Mouse (Mus musculus): ENCODE measurements at regions not wholly inside any gene's neighbourhood (a gene's known extent, or its start where the extent isn't known, plus 50 kb on each side); places are given as distances from the start of the nearest gene placed in this dataset.

GRCm38 (mm10) chr16:79256525-79256924, 165.6 kb upstream of the Tmprss15 start:
- Histone ChIP-seq H3K9me3 (ENCODE audit: control insufficient read depth, low read length) (no peaks in the 10 kb centered on the region), H3K27ac (ENCODE audit: low read depth, low read length) (no peak overlapping the region), H3K4me3 (ENCODE audit: low read length) (no peak overlapping the region), H3K4me2 (replicated peaks; ENCODE audit: low read depth, low read length) (no peak overlapping the region), H3K9ac (ENCODE audit: low read depth, low read length) (no peak overlapping the region), H3K27me3 (ENCODE audit: control insufficient read depth, insufficient read depth, low read length) (no peaks in the 10 kb centered on the region), H3K4me1 (ENCODE audit: control insufficient read depth, insufficient read depth, low read length) (no peaks in the 10 kb centered on the region), H3K36me3 (ENCODE audit: control insufficient read depth, insufficient read depth, low read length) (no peaks in the 10 kb centered on the region)
- ATAC-seq (ENCODE audit: low FRiP score, low TSS enrichment): no peak
- 97% methylated on average over 1 of the region's 1 CpGs for WGBS

DNA sequence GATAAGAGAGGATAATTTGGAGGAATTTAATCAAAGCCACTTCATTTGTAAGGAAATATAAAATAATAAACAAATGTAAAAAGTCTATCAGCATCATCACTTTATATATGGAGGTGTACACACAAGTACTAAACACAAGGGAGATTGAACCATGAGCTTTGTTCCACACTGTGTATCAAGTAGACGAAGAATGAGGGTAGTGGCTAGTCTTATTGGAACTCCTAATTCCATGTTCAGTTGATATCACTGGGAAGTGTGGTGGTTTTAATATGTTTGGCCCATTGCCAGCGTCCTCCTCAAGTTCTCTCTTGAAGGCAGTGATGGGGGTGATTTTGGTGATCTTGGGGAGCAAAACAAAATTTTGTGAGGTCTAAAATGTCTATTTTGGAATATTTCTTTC, 165.2 kb upstream of the Tmprss15 start:
- WGBS: 72% methylated on average over 2 of the region's 2 CpGs
- H3K4me2 ChIP-seq (replicated peaks; ENCODE audit: low read depth, low read length): no peak overlapping the region
- no peak overlapping the region for H3K9ac ChIP-seq (ENCODE audit: low read depth, low read length)
- no peaks in the 10 kb centered on the region for H3K27me3 ChIP-seq (ENCODE audit: control insufficient read depth, insufficient read depth, low read length)
- no peak for ATAC-seq (ENCODE audit: low FRiP score, low TSS enrichment)
- H3K27ac ChIP-seq (ENCODE audit: low read depth, low read length): no peak overlapping the region
- no peaks in the 10 kb centered on the region for H3K4me1 ChIP-seq (ENCODE audit: control insufficient read depth, insufficient read depth, low read length)
- no peaks in the 10 kb centered on the region for H3K9me3 ChIP-seq (ENCODE audit: control insufficient read depth, low read length)
- no peak overlapping the region for H3K4me3 ChIP-seq (ENCODE audit: low read length)
- H3K36me3 ChIP-seq (ENCODE audit: control insufficient read depth, insufficient read depth, low read length): no peaks in the 10 kb centered on the region

- Histone ChIP-seq H3K9me3 (ENCODE audit: control insufficient read depth, low read length) (no peaks in the 10 kb centered on the region), H3K27me3 (ENCODE audit: control insufficient read depth, insufficient read depth, low read length) (no peaks in the 10 kb centered on the region), H3K4me1 (ENCODE audit: control insufficient read depth, insufficient read depth, low read length) (no peaks in the 10 kb centered on the region), H3K4me3 (ENCODE audit: low read length) (no peak overlapping the region), H3K36me3 (ENCODE audit: control insufficient read depth, insufficient read depth, low read length) (no peaks in the 10 kb centered on the region), H3K9ac (ENCODE audit: low read depth, low read length) (no peak overlapping the region), H3K4me2 (replicated peaks; ENCODE audit: low read depth, low read length) (no peak overlapping the region), H3K27ac (ENCODE audit: low read depth, low read length) (no peak overlapping the region)
- no peak for ATAC-seq (ENCODE audit: low FRiP score, low TSS enrichment)
- WGBS: 70% methylated on average over 3 of the region's 3 CpGs
Measured at GRCm38 (mm10) chr16:79240857-79241491, 150.1 kb upstream of the Tmprss15 start.

DNA sequence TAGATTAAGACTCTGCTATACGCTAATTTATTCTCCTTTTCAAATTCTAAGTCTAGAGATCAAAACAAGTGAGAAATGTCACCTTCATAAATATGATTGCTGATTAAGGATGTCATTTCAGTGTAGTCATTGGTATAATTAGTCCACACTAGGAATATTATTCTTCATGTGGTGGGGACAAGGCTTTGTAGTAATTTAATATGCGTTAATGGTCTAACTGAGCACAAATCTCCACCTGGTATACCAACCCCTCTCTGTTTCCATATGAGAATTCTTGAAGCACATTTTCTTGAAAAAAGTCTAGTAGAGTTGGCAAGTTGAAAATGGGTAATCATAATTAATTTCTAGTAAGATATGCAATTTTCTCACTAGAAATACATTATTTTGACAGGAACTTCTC, 149.3 kb upstream of the Tmprss15 start:
- no peak for ATAC-seq (ENCODE audit: low FRiP score, low TSS enrichment)
- WGBS: 84% methylated on average over 2 of the region's 2 CpGs
- no peaks in the 10 kb centered on the region for H3K36me3 ChIP-seq (ENCODE audit: control insufficient read depth, insufficient read depth, low read length)
- no peak overlapping the region for H3K9ac ChIP-seq (ENCODE audit: low read depth, low read length)
- H3K27me3 ChIP-seq (ENCODE audit: control insufficient read depth, insufficient read depth, low read length): no peaks in the 10 kb centered on the region
- no peak overlapping the region for H3K4me2 ChIP-seq (replicated peaks; ENCODE audit: low read depth, low read length)
- no peak overlapping the region for H3K4me3 ChIP-seq (ENCODE audit: low read length)
- H3K9me3 ChIP-seq (ENCODE audit: control insufficient read depth, low read length): no peaks in the 10 kb centered on the region
- H3K4me1 ChIP-seq (ENCODE audit: control insufficient read depth, insufficient read depth, low read length): no peaks in the 10 kb centered on the region
- no peak overlapping the region for H3K27ac ChIP-seq (ENCODE audit: low read depth, low read length)

- WGBS: 94% methylated on average over 7 of the region's 7 CpGs
- Histone ChIP-seq H3K4me3 (ENCODE audit: low read length) (no peak overlapping the region), H3K27ac (ENCODE audit: low read depth, low read length) (no peak overlapping the region), H3K4me2 (replicated peaks; ENCODE audit: low read depth, low read length) (no peak overlapping the region), H3K9me3 (ENCODE audit: control insufficient read depth, low read length) (no peaks in the 10 kb centered on the region), H3K27me3 (ENCODE audit: control insufficient read depth, insufficient read depth, low read length) (no peaks in the 10 kb centered on the region), H3K36me3 (ENCODE audit: control insufficient read depth, insufficient read depth, low read length) (no peaks in the 10 kb centered on the region), H3K9ac (ENCODE audit: low read depth, low read length) (no peak overlapping the region), H3K4me1 (ENCODE audit: control insufficient read depth, insufficient read depth, low read length) (no peaks in the 10 kb centered on the region)
- ATAC-seq (ENCODE audit: low FRiP score, low TSS enrichment): no peak
Measured at GRCm38 (mm10) chr16:79191196-79191595, 100.3 kb upstream of the Tmprss15 start.

DNA sequence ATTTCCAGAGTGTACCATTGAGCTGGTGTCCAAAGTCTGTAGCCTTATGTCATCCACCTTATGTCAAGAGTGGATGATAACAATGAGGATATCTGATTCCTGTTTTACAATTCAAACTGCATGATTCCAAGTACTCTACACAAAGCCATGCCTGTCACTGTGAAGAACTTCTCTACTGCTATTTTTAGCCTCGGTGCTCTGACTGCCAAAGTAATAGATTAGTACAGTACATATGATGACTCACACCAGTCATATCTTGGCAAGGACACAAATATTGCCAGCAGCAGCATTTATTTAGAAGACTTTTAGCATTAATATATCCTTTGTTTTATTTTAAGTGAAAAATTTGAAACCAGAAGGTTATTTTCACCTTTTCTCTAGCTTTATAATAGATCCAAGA, 95.6 kb upstream of the Tmprss15 start:
- Histone ChIP-seq H3K9ac (ENCODE audit: low read depth, low read length) (no peak overlapping the region), H3K9me3 (ENCODE audit: control insufficient read depth, low read length) (no peaks in the 10 kb centered on the region), H3K27me3 (ENCODE audit: control insufficient read depth, insufficient read depth, low read length) (no peaks in the 10 kb centered on the region), H3K4me2 (replicated peaks; ENCODE audit: low read depth, low read length) (no peak overlapping the region), H3K4me3 (ENCODE audit: low read length) (no peak overlapping the region), H3K27ac (ENCODE audit: low read depth, low read length) (no peak overlapping the region), H3K36me3 (ENCODE audit: control insufficient read depth, insufficient read depth, low read length) (no peaks in the 10 kb centered on the region), H3K4me1 (ENCODE audit: control insufficient read depth, insufficient read depth, low read length) (no peaks in the 10 kb centered on the region)
- WGBS: 73% methylated on average over 1 of the region's 1 CpGs
- ATAC-seq (ENCODE audit: low FRiP score, low TSS enrichment): no peak

GRCm38 (mm10) chr16:79182474-79182873, 91.6 kb upstream of the Tmprss15 start:
- no peak overlapping the region for H3K9ac ChIP-seq (ENCODE audit: low read depth, low read length)
- ATAC-seq (ENCODE audit: low FRiP score, low TSS enrichment): no peak
- H3K4me3 ChIP-seq (ENCODE audit: low read length): no peak overlapping the region
- H3K27ac ChIP-seq (ENCODE audit: low read depth, low read length): no peak overlapping the region
- no peaks in the 10 kb centered on the region for H3K27me3 ChIP-seq (ENCODE audit: control insufficient read depth, insufficient read depth, low read length)
- no peak overlapping the region for H3K4me2 ChIP-seq (replicated peaks; ENCODE audit: low read depth, low read length)
- H3K4me1 ChIP-seq (ENCODE audit: control insufficient read depth, insufficient read depth, low read length): no peaks in the 10 kb centered on the region
- no peaks in the 10 kb centered on the region for H3K36me3 ChIP-seq (ENCODE audit: control insufficient read depth, insufficient read depth, low read length)
- no peaks in the 10 kb centered on the region for H3K9me3 ChIP-seq (ENCODE audit: control insufficient read depth, low read length)
- 73% methylated on average over 2 of the region's 2 CpGs for WGBS

- WGBS: 78% methylated on average over 15 of the region's 15 CpGs
- Histone ChIP-seq H3K36me3 (ENCODE audit: control insufficient read depth, insufficient read depth, low read length) (no peaks in the 10 kb centered on the region), H3K4me2 (replicated peaks; ENCODE audit: low read depth, low read length) (no peak overlapping the region), H3K27ac (ENCODE audit: low read depth, low read length) (no peak overlapping the region), H3K4me3 (ENCODE audit: low read length) (no peak overlapping the region), H3K27me3 (ENCODE audit: control insufficient read depth, insufficient read depth, low read length) (no peaks in the 10 kb centered on the region), H3K9ac (ENCODE audit: low read depth, low read length) (no peak overlapping the region), H3K9me3 (ENCODE audit: control insufficient read depth, low read length) (no peaks in the 10 kb centered on the region), H3K4me1 (ENCODE audit: control insufficient read depth, insufficient read depth, low read length) (no peaks in the 10 kb centered on the region)
- ATAC-seq (ENCODE audit: low FRiP score, low TSS enrichment): no peak
Measured at GRCm38 (mm10) chr16:79177299-79177999, 86.6 kb upstream of the Tmprss15 start.

DNA sequence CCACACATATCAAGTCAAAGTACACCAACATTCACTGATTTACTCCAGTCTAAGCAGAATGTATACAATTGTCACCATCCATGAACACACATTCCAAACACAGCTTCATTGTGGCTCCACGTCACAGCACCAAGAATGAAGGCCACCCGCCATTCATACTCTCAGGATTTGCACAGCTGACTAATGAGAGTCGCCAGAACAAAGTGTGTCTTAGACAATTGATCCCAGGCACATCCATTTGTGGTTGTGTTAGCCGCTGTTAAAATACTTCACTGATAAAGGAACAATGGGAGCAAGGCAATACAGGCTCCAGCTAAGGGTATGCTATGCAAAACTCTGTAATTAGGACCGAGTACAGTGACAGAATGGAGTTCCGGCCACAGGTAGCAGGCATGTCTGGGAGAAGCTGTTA, 85.9 kb upstream of the Tmprss15 start:
- no peak overlapping the region for H3K4me2 ChIP-seq (replicated peaks; ENCODE audit: low read depth, low read length)
- no peak overlapping the region for H3K27ac ChIP-seq (ENCODE audit: low read depth, low read length)
- no peaks in the 10 kb centered on the region for H3K27me3 ChIP-seq (ENCODE audit: control insufficient read depth, insufficient read depth, low read length)
- no peaks in the 10 kb centered on the region for H3K9me3 ChIP-seq (ENCODE audit: control insufficient read depth, low read length)
- H3K36me3 ChIP-seq (ENCODE audit: control insufficient read depth, insufficient read depth, low read length): no peaks in the 10 kb centered on the region
- 86% methylated on average over 6 of the region's 6 CpGs for WGBS
- no peaks in the 10 kb centered on the region for H3K4me1 ChIP-seq (ENCODE audit: control insufficient read depth, insufficient read depth, low read length)
- H3K9ac ChIP-seq (ENCODE audit: low read depth, low read length): no peak overlapping the region
- no peak for ATAC-seq (ENCODE audit: low FRiP score, low TSS enrichment)
- H3K4me3 ChIP-seq (ENCODE audit: low read length): no peak overlapping the region

All from kidney, embryonic 14.5 days (tissue).